Mouse (Mus musculus): ENCODE results near the gene Apoc1. TPM values are rescaled to one million over a fixed set of nuclear protein-coding genes. Genes with fewer than 3 reads are reported as not detected.
A peak's percentile ranks its signal among the peaks of the same experiment; 100 is the strongest.

Gene Apoc1
- total and polyA plus RNA-seq, 3 experiments = 4.8 to 15.3 (median 12.3) TPM

GRCm38 (mm10) chr7:19712414-19712813 is 20.0 kb upstream of the Apoc1 start:
- peaks cover 70% of the 10 kb centered on the region for H3K36me3 ChIP-seq (replicated peaks)
- ATAC-seq (ENCODE audit: extremely low read depth, insufficient number of reproducible peaks, low FRiP score, poor library complexity, severe bottlenecking) = no peak
- DNase-seq (ENCODE audit: low spot score) = no peak
- peaks cover 64% of the 10 kb centered on the region for H3K4me1 ChIP-seq (ENCODE audit: insufficient read depth, low read depth, low read length)
- TF ChIP-seq CTCF (IDR thresholded peaks at IDR 0.05; ENCODE audit: low read depth, low read length) = peak; percentile 13; the same call in 1 of the 2 replicates
- TF ChIP-seq TAL1 (conservative IDR thresholded peaks at IDR 0.05; ENCODE audit: low read depth, low read length) = no peak
- H3K27me3 ChIP-seq (ENCODE audit: insufficient read depth, low read length) = no peaks in the 10 kb centered on the region
- H3K9me3 ChIP-seq (replicated peaks) = no peaks in the 10 kb centered on the region
- H3K4me3 ChIP-seq (ENCODE audit: low read depth, low read length) = no peak overlapping the region

DNA sequence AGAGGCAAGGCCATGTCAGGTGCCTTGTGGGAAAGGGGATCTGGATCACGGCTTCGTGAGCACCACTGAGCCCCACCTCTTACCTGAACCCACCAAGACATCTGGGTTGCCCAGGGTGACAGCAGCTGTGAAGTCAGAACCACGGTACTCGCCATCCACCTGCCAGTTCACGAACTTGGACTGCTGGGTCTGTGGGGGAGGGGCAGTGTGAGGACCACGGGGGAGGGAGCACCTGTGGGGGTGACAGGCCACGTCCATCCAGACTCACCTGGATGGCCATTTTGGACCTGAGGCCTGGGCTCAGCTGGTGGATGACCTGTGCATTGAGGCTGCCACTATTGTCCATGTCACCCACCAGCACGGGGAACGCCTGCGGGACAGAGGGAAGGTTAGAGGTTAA is 18.2 kb upstream of the Apoc1 start:
- Histone ChIP-seq H3K9me3 (replicated peaks) (no peaks in the 10 kb centered on the region), H3K4me3 (ENCODE audit: low read depth, low read length) (no peak overlapping the region), H3K4me1 (ENCODE audit: insufficient read depth, low read depth, low read length) (peaks cover 50% of the 10 kb centered on the region), H3K36me3 (replicated peaks) (peaks cover 79% of the 10 kb centered on the region), H3K27me3 (ENCODE audit: insufficient read depth, low read length) (no peaks in the 10 kb centered on the region)
- ATAC-seq (ENCODE audit: extremely low read depth, insufficient number of reproducible peaks, low FRiP score, poor library complexity, severe bottlenecking) (no peak), DNase-seq (ENCODE audit: low spot score) (no peak)
- TF ChIP-seq GATA1 (IDR thresholded peaks at IDR 0.05; ENCODE audit: borderline replicate concordance, low read length) (no peak), GATA2 (IDR thresholded peaks at IDR 0.05; ENCODE audit: borderline replicate concordance, low read depth, low read length) (no peak), POLR2AphosphoS5 (IDR thresholded peaks at IDR 0.05; ENCODE audit: insufficient replicate concordance, low read depth, low read length) (no peak), TAL1 (conservative IDR thresholded peaks at IDR 0.05; ENCODE audit: low read depth, low read length) (no peak), CTCF (IDR thresholded peaks at IDR 0.05; ENCODE audit: low read depth, low read length) (no peak)

- DNase-seq (ENCODE audit: low spot score) = no peak
- TF ChIP-seq POLR2AphosphoS5 (IDR thresholded peaks at IDR 0.05; ENCODE audit: insufficient replicate concordance, low read depth, low read length) = no peak
- no peak for TF ChIP-seq CTCF (IDR thresholded peaks at IDR 0.05; ENCODE audit: low read depth, low read length)
- no peak for TF ChIP-seq GATA1 (IDR thresholded peaks at IDR 0.05; ENCODE audit: borderline replicate concordance, low read length)
- TF ChIP-seq GATA2 (IDR thresholded peaks at IDR 0.05; ENCODE audit: borderline replicate concordance, low read depth, low read length) = no peak
- TF ChIP-seq TAL1 (conservative IDR thresholded peaks at IDR 0.05; ENCODE audit: low read depth, low read length) = no peak
- H3K27me3 ChIP-seq (ENCODE audit: insufficient read depth, low read length) = no peaks in the 10 kb centered on the region
- H3K9me3 ChIP-seq (replicated peaks) = no peaks in the 10 kb centered on the region
- H3K4me3 ChIP-seq (ENCODE audit: low read depth, low read length) = no peak overlapping the region
- peaks cover 55% of the 10 kb centered on the region for H3K4me1 ChIP-seq (ENCODE audit: insufficient read depth, low read depth, low read length)
- peaks cover 93% of the 10 kb centered on the region for H3K36me3 ChIP-seq (replicated peaks)
- no peak for ATAC-seq (ENCODE audit: extremely low read depth, insufficient number of reproducible peaks, low FRiP score, poor library complexity, severe bottlenecking)
Measured at GRCm38 (mm10) chr7:19705271-19705670, 12.8 kb upstream of the Apoc1 start.

DNA sequence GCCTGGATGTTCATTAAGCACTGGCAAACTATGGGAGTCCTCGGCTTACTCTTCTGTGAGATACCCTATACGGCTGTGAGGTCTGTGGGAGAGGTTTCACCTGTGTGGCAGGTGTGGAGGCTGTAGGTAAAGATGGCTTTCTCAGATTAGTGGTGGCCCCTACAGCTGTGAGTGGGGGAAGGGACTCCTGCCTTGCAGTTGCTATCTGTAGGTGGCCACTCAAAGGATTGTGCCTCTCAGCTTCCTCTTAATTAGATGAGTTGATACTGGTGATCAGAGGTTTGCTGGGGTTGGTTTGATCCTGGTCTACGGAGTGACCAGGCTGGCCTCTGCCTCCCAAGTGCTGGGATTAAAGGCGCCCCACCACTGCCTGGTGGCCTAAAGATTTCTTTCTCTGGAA is 12.0 kb upstream of the Apoc1 start:
- TF ChIP-seq GATA1 (IDR thresholded peaks at IDR 0.05; ENCODE audit: borderline replicate concordance, low read length) = no peak
- TF ChIP-seq GATA2 (IDR thresholded peaks at IDR 0.05; ENCODE audit: borderline replicate concordance, low read depth, low read length) = no peak
- TF ChIP-seq CTCF (IDR thresholded peaks at IDR 0.05; ENCODE audit: low read depth, low read length) = no peak
- TF ChIP-seq POLR2AphosphoS5 (IDR thresholded peaks at IDR 0.05; ENCODE audit: insufficient replicate concordance, low read depth, low read length) = no peak
- TF ChIP-seq TAL1 (conservative IDR thresholded peaks at IDR 0.05; ENCODE audit: low read depth, low read length) = no peak
- peaks cover 93% of the 10 kb centered on the region for H3K36me3 ChIP-seq (replicated peaks)
- ATAC-seq (ENCODE audit: extremely low read depth, insufficient number of reproducible peaks, low FRiP score, poor library complexity, severe bottlenecking) = no peak
- H3K4me3 ChIP-seq (ENCODE audit: low read depth, low read length) = no peak overlapping the region
- H3K4me1 ChIP-seq (ENCODE audit: insufficient read depth, low read depth, low read length) = peaks cover 59% of the 10 kb centered on the region
- no peaks in the 10 kb centered on the region for H3K27me3 ChIP-seq (ENCODE audit: insufficient read depth, low read length)
- no peak for DNase-seq (ENCODE audit: low spot score)
- H3K9me3 ChIP-seq (replicated peaks) = no peaks in the 10 kb centered on the region

- no peak for TF ChIP-seq GATA1 (IDR thresholded peaks at IDR 0.05; ENCODE audit: borderline replicate concordance, low read length)
- no peak for TF ChIP-seq TAL1 (conservative IDR thresholded peaks at IDR 0.05; ENCODE audit: low read depth, low read length)
- no peak for TF ChIP-seq POLR2AphosphoS5 (IDR thresholded peaks at IDR 0.05; ENCODE audit: insufficient replicate concordance, low read depth, low read length)
- no peak for TF ChIP-seq GATA2 (IDR thresholded peaks at IDR 0.05; ENCODE audit: borderline replicate concordance, low read depth, low read length)
- TF ChIP-seq CTCF (IDR thresholded peaks at IDR 0.05; ENCODE audit: low read depth, low read length) = no peak
- DNase-seq (ENCODE audit: low spot score) (no peak), ATAC-seq (ENCODE audit: extremely low read depth, insufficient number of reproducible peaks, low FRiP score, poor library complexity, severe bottlenecking) (no peak)
- Histone ChIP-seq H3K9me3 (replicated peaks) (no peaks in the 10 kb centered on the region), H3K4me3 (ENCODE audit: low read depth, low read length) (no peak overlapping the region; the same call in 1 of the 2 replicates), H3K4me1 (ENCODE audit: insufficient read depth, low read depth, low read length) (peaks cover 62% of the 10 kb centered on the region), H3K36me3 (replicated peaks) (peaks cover 92% of the 10 kb centered on the region), H3K27me3 (ENCODE audit: insufficient read depth, low read length) (no peaks in the 10 kb centered on the region)
Measured at GRCm38 (mm10) chr7:19702859-19703555, 10.5 kb upstream of the Apoc1 start.

DNA sequence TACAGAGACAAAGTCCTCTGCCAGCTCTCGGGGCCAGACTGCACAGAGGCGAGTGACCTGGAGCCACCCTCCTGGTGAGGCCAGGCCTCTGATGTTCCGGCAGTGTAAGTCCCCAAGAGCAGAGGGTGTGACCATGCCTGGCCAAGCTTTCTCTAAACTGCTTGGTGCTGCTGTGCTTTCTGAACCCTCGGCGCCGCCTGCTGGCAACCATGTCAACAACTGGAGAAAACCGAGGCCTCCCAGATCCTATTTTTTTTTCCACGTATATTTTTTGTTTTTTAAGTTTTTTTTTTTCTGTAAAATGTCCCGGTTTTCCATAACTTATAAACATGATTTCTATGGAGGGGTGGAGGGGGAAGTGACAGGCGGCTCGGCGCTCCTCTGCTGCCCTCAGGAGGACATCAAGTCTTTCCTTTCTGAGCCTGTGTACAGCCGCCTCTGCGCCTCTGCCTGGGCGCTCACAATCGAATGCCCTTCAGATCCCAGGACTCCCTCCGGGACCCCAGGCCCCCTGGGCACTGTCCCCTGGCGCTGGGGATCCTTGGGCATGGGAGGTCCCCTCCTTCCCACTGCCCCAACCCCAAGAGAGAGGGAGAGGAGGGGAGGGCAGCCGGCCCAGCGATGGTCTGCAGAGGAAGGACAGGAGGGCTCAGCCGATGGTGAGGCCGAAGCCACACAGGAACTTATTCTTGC is 8.8 kb upstream of the Apoc1 start:
- H3K27me3 ChIP-seq (ENCODE audit: insufficient read depth, low read length) = no peaks in the 10 kb centered on the region
- H3K9me3 ChIP-seq (replicated peaks) = peaks cover 13% of the 10 kb centered on the region
- ATAC-seq (ENCODE audit: extremely low read depth, insufficient number of reproducible peaks, low FRiP score, poor library complexity, severe bottlenecking) (peak; percentile 36; the same call in 1 of the 2 replicates), DNase-seq (ENCODE audit: low spot score) (peak; percentile 31)
- no peak for TF ChIP-seq POLR2AphosphoS5 (IDR thresholded peaks at IDR 0.05; ENCODE audit: insufficient replicate concordance, low read depth, low read length)
- TF ChIP-seq CTCF (IDR thresholded peaks at IDR 0.05; ENCODE audit: low read depth, low read length) = no peak
- no peak for TF ChIP-seq GATA1 (IDR thresholded peaks at IDR 0.05; ENCODE audit: borderline replicate concordance, low read length)
- H3K4me3 ChIP-seq (ENCODE audit: low read depth, low read length) = no peak overlapping the region; the same call in 1 of the 2 replicates
- peaks cover 93% of the 10 kb centered on the region for H3K36me3 ChIP-seq (replicated peaks)
- H3K4me1 ChIP-seq (ENCODE audit: insufficient read depth, low read depth, low read length) = peaks cover 75% of the 10 kb centered on the region

All from G1E (cell line).